In the genomic region with DNA sequence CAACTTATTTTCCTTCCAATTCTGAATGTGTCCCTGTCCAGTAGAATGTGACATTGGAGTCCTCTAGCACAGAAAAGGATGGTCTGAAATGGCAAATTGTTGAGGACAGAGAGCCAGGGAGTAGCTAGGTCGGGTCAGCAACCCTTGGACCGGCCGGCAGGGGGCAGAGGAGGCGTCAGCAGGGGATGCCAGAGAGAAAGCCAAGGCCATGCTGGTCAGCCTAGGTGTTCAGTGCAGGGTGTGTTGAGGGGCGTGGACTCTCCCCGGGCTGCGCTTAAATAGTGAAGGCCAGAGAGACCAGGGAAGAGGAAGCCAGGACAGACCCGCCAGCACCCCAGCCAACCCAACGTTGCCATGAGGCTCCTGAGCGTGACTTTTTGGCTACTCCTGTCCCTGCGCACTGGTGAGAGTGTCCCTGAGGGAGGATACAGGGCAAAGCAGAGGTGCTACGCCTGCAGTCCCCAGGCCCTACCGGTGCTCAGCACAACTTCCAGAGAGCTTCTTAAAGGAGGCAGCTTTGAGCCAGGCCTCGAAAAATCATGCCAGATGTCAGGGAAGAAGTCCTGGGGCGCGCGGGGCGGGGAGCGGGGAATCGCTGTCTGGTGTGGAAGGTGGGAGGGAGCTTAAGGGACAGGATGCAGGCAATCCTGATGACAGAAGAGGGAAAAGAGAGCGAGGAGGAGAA, we compare ENCODE assay signal across 7 mouse cellular contexts. TPM values are rescaled to one million over a fixed set of nuclear protein-coding genes. Genes with fewer than 3 reads are reported as not detected.
DNase-seq lines count a peak whose midpoint lies in the region; ATAC-seq and TF ChIP-seq lines count a peak whose summit lies in the region.

A gene (plus strand): TSS at position 238 of the 685 bp plus-strand sequence.

- H3K4me1 ChIP-seq in bone marrow macrophage, adult 2 months (ENCODE audit: control insufficient read depth, insufficient read depth, low read length): no peaks in the 10 kb centered on the region
- no peaks in the 10 kb centered on the region for H3K4me1 ChIP-seq in embryonic fibroblast, embryonic 13.5 days (ENCODE audit: control insufficient read depth, insufficient read depth, low read length)
- H3K4me1 ChIP-seq in limb, embryonic 12.5 days (replicated peaks): peaks cover 10% of the 10 kb centered on the region
- H3K4me1 ChIP-seq in midbrain, embryonic 15.5 days: peaks cover 5% of the 10 kb centered on the region; the same call in 1 of the 2 replicates
- H3K4me1 ChIP-seq in stomach, embryonic 16.5 days (ENCODE audit: control insufficient read depth, insufficient read depth, low read length): peaks cover 10% of the 10 kb centered on the region

- no peak within 1 kb of the TSS for H3K27ac ChIP-seq in bone marrow macrophage, adult 2 months (ENCODE audit: insufficient read depth, low read depth, low read length)
- H3K27ac ChIP-seq in embryonic fibroblast, embryonic 13.5 days (ENCODE audit: insufficient read depth, low read length): no peak within 1 kb of the TSS
- H3K27ac ChIP-seq in limb, embryonic 12.5 days: no peak within 1 kb of the TSS
- no peak within 1 kb of the TSS for H3K27ac ChIP-seq in midbrain, embryonic 15.5 days
- H3K27ac ChIP-seq in stomach, embryonic 16.5 days (ENCODE audit: low read length): no peak within 1 kb of the TSS

- no peaks in the 10 kb centered on the region for H3K9me3 ChIP-seq in limb, embryonic 12.5 days
- H3K9me3 ChIP-seq in midbrain, embryonic 15.5 days: no peaks in the 10 kb centered on the region
- no peaks in the 10 kb centered on the region for H3K9me3 ChIP-seq in stomach, embryonic 16.5 days (replicated peaks; ENCODE audit: control insufficient read depth, low read length)

- H3K9ac ChIP-seq in limb, embryonic 12.5 days (replicated peaks): peak within 1 kb of the TSS; percentile 38; the same call in 1 of the 2 replicates
- no peak within 1 kb of the TSS for H3K9ac ChIP-seq in midbrain, embryonic 15.5 days
- 0 out of 2 replicates have a peak within 1 kb of the TSS, but pooled peaks have one; percentile 30 for H3K9ac ChIP-seq in stomach, embryonic 16.5 days (ENCODE audit: low read length)

- peak within 1 kb of the TSS; percentile 48 for H3K4me2 ChIP-seq in limb, embryonic 12.5 days
- no peak within 1 kb of the TSS for H3K4me2 ChIP-seq in midbrain, embryonic 15.5 days
- H3K4me2 ChIP-seq in stomach, embryonic 16.5 days (ENCODE audit: low read depth, low read length): peak within 1 kb of the TSS; percentile 39

- peaks cover 9% of the 10 kb centered on the region for H3K27me3 ChIP-seq in limb, embryonic 12.5 days
- no peaks in the 10 kb centered on the region for H3K27me3 ChIP-seq in midbrain, embryonic 15.5 days (replicated peaks)
- H3K27me3 ChIP-seq in stomach, embryonic 16.5 days (ENCODE audit: control insufficient read depth, insufficient read depth, low read length): no peaks in the 10 kb centered on the region

- H3K4me3 ChIP-seq in bone marrow macrophage, adult 2 months (ENCODE audit: insufficient read depth, low read length): no peak within 1 kb of the TSS
- H3K4me3 ChIP-seq in embryonic fibroblast, embryonic 13.5 days (ENCODE audit: insufficient read depth, low read length): no peak within 1 kb of the TSS
- peak within 1 kb of the TSS; percentile 17; the same call in 1 of the 2 replicates for H3K4me3 ChIP-seq in limb, embryonic 12.5 days (replicated peaks)
- H3K4me3 ChIP-seq in midbrain, embryonic 15.5 days: no peak within 1 kb of the TSS
- H3K4me3 ChIP-seq in stomach, embryonic 16.5 days (replicated peaks; ENCODE audit: low read length): no peak within 1 kb of the TSS

- peaks cover 12% of the 10 kb centered on the region for H3K36me3 ChIP-seq in limb, embryonic 12.5 days
- H3K36me3 ChIP-seq in midbrain, embryonic 15.5 days (replicated peaks): no peaks in the 10 kb centered on the region
- H3K36me3 ChIP-seq in stomach, embryonic 16.5 days (ENCODE audit: control insufficient read depth, insufficient read depth, low read length): no peaks in the 10 kb centered on the region

- peak; percentile 65 for TF ChIP-seq CTCF in bone marrow macrophage, adult 2 months (IDR thresholded peaks at IDR 0.05; ENCODE audit: low read depth, low read length)
- TF ChIP-seq CTCF in embryonic fibroblast, embryonic 13.5 days (IDR thresholded peaks at IDR 0.05; ENCODE audit: borderline replicate concordance, insufficient read depth, low read length): peak; percentile 87

- no peak for TF ChIP-seq POLR2A in bone marrow macrophage, adult 2 months (IDR thresholded peaks at IDR 0.05; ENCODE audit: borderline replicate concordance, low read depth, low read length)
- TF ChIP-seq POLR2A in embryonic fibroblast, embryonic 13.5 days (IDR thresholded peaks at IDR 0.05; ENCODE audit: low read depth, low read length): no peak

- peak; percentile 72 for ATAC-seq in limb, embryonic 12.5 days (ENCODE audit: insufficient number of reproducible peaks, insufficient read depth, low FRiP score, low TSS enrichment, low read depth)
- 0 out of 2 replicates have a peak, but pooled peaks have one; percentile 62 for ATAC-seq in midbrain, embryonic 15.5 days (replicated peaks)
- ATAC-seq in stomach, embryonic 16.5 days (ENCODE audit: insufficient read depth, low FRiP score): peak; percentile 88; the same call in 1 of the 2 replicates

- 30% methylated on average over 21 of the region's 21 CpGs for WGBS in limb, embryonic 12.5 days
- WGBS in midbrain, embryonic 15.5 days: 32% methylated on average over 21 of the region's 21 CpGs
- WGBS in stomach, embryonic 16.5 days: 29% methylated on average over 21 of the region's 21 CpGs

- peak; percentile 65 for DNase-seq in MN1 (ENCODE audit: low spot score)
- DNase-seq in heart, postnatal 4 days: peak; percentile 86

RNA-seq across cellular contexts. Expression of the gene that starts here (rescaled TPM):
- not detected in 2 replicates for polyA plus RNA-seq in bone marrow macrophage, adult 2 months (2012; ENCODE audit: insufficient read depth, insufficient read length, missing spikeins)
- polyA plus RNA-seq in embryonic fibroblast, embryonic 13.5 days (2011; ENCODE audit: insufficient read length, low read depth, missing spikeins): not detected in 2 replicates
- under 1 TPM in 1 of 2 experiments, not detected in 1; 0.07 TPM for total RNA-seq in heart, postnatal 4 days (2021)
- 0.50 and 0.70 TPM in 2 replicates for polyA plus RNA-seq in limb, embryonic 12.5 days (2016; fragmentation: Nextera tagmentation; extraction: Ambion mirVana)
- polyA plus RNA-seq in midbrain, embryonic 15.5 days (2015; fragmentation: Nextera tagmentation; extraction: Ambion mirVana): 0.12 and 0.33 TPM in 2 replicates
- polyA plus RNA-seq in stomach, embryonic 16.5 days (2015; fragmentation: Nextera tagmentation; extraction: Ambion mirVana): 4.8 and 6.1 TPM in 2 replicates

Comparison
In these comparisons a context has a peak if more than half of its experiments do, and no peak if none do; other contexts are left out.
1. Peak in DNase-seq in heart, postnatal 4 days; RNA of the gene not detected or under 1 TPM.
2. Peak in ATAC-seq, H3K4me3 ChIP-seq, H3K9ac ChIP-seq and H3K4me2 ChIP-seq in limb, embryonic 12.5 days; RNA of the gene not detected or under 1 TPM.
3. Peak in ATAC-seq in midbrain, embryonic 15.5 days; RNA of the gene not detected or under 1 TPM.